Mouse (Mus musculus): Measurements from ENCODE around the gene Bap1. TPM values are rescaled to one million over a fixed set of nuclear protein-coding genes. Genes with fewer than 3 reads are reported as not detected.

Gene Bap1
- total RNA-seq, 1 experiment: 77.8 TPM

DNA sequence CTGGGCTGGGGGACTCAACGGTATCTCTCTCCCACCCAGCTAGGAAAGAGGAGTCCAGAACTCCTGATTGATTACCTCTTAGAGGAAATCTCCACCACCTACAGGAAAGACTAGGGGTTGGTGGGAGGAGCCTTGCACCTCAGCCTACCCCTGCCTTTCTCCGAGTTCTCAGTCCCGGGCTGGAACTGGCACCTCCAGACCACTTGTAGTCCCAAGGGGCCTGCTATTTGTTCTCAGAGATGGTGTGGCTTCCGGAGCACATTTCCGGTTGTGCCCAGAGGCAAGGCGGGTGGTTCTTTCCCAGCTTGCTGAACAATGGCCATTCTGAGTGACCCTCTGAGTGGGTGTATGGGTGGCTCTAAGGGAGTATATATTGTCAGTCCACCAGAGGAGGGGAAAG, 23.0 kb upstream of the Bap1 start:
- Histone ChIP-seq H3K27ac (ENCODE audit: insufficient read depth, low read depth, low read length, poor library complexity, severe bottlenecking) (no peak overlapping the region), H3K4me3 (ENCODE audit: insufficient read depth in 1 of 2, low read depth in 1 of 2, low read length in 2 of 2, poor library complexity in 1 of 2, severe bottlenecking in 1 of 2) (0 out of 4 replicates have a peak overlapping the region, but pooled peaks of 1 of the 2 experiments have one; percentile 17), H3K4me1 (ENCODE audit: control insufficient read depth in 2 of 2, insufficient read depth in 2 of 2, low read length in 2 of 2, poor library complexity in 1 of 2) (peaks cover 0 to 9% of the 10 kb centered on the region in 2 experiments; a peak in 2 of 4 replicates), H3K9me3 (ENCODE audit: control insufficient read depth, insufficient read depth, low read depth, low read length) (no peaks in the 10 kb centered on the region), H3K9ac (ENCODE audit: insufficient read depth, low read depth, low read length, poor library complexity, severe bottlenecking) (peak overlapping the region; percentile 18; the same call in 1 of the 2 replicates), H3K36me3 (ENCODE audit: control insufficient read depth, insufficient read depth, low read length, poor library complexity, severe bottlenecking) (no peaks in the 10 kb centered on the region)
- in situ Hi-C loops (cut with MboI; ENCODE audit: low sequenced_read_pairs in 2 of 2, unreplicated experiment in 2 of 2): no loop called here
- TF ChIP-seq HCFC1 (IDR thresholded peaks at IDR 0.05; ENCODE audit: borderline replicate concordance, insufficient read depth, low read length): no peak
- no peak for TF ChIP-seq ZNF384 (IDR thresholded peaks at IDR 0.05; ENCODE audit: low read depth, low read length)
- TF ChIP-seq MAFK (IDR thresholded peaks at IDR 0.05; ENCODE audit: insufficient read depth, low read depth, low read length): no peak
- no peak for TF ChIP-seq CHD2 (IDR thresholded peaks at IDR 0.05; ENCODE audit: low read depth, low read length)
- no peak for TF ChIP-seq ZC3H11A (IDR thresholded peaks at IDR 0.05; ENCODE audit: borderline replicate concordance, low read depth, low read length)
- DNase-seq (ENCODE audit: low read depth, low spot score): no peak

DNA sequence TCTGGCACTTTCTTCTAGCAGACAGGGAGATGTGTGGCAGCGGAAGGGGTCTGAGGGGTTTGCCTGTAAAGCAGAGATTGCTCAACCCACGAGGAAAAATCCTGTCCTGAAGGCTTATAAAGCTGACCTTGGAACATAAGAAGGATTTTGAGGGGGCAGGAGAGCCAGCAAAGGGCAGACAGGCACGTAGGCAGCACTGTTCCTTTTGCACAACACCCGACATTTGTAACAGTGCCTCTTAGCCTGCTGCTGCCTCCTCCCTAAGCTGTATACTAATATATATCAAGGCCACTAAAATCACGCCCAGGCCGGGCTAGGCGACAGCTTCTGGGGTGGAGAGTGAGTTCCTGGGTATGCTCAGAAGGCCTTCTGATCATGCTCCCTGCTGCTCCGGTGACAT, 20.8 kb upstream of the Bap1 start:
- Histone ChIP-seq H3K9me3 (ENCODE audit: control insufficient read depth, insufficient read depth, low read depth, low read length) (no peaks in the 10 kb centered on the region), H3K36me3 (ENCODE audit: control insufficient read depth, insufficient read depth, low read length, poor library complexity, severe bottlenecking) (no peaks in the 10 kb centered on the region), H3K9ac (ENCODE audit: insufficient read depth, low read depth, low read length, poor library complexity, severe bottlenecking) (no peak overlapping the region), H3K27ac (ENCODE audit: insufficient read depth, low read depth, low read length, poor library complexity, severe bottlenecking) (no peak overlapping the region), H3K4me1 (ENCODE audit: control insufficient read depth in 2 of 2, insufficient read depth in 2 of 2, low read length in 2 of 2, poor library complexity in 1 of 2) (peaks cover 0 to 14% of the 10 kb centered on the region in 2 experiments; a peak in 2 of 4 replicates), H3K4me3 (ENCODE audit: insufficient read depth in 1 of 2, low read depth in 1 of 2, low read length in 2 of 2, poor library complexity in 1 of 2, severe bottlenecking in 1 of 2) (no peak overlapping the region)
- in situ Hi-C loops (cut with MboI; ENCODE audit: low sequenced_read_pairs in 2 of 2, unreplicated experiment in 2 of 2): no loop called here
- TF ChIP-seq HCFC1 (IDR thresholded peaks at IDR 0.05; ENCODE audit: borderline replicate concordance, insufficient read depth, low read length): no peak
- no peak for TF ChIP-seq ZNF384 (IDR thresholded peaks at IDR 0.05; ENCODE audit: low read depth, low read length)
- no peak for TF ChIP-seq CHD2 (IDR thresholded peaks at IDR 0.05; ENCODE audit: low read depth, low read length)
- no peak for TF ChIP-seq ZC3H11A (IDR thresholded peaks at IDR 0.05; ENCODE audit: borderline replicate concordance, low read depth, low read length)
- TF ChIP-seq MAFK (IDR thresholded peaks at IDR 0.05; ENCODE audit: insufficient read depth, low read depth, low read length): no peak
- DNase-seq (ENCODE audit: low read depth, low spot score): no peak

DNA sequence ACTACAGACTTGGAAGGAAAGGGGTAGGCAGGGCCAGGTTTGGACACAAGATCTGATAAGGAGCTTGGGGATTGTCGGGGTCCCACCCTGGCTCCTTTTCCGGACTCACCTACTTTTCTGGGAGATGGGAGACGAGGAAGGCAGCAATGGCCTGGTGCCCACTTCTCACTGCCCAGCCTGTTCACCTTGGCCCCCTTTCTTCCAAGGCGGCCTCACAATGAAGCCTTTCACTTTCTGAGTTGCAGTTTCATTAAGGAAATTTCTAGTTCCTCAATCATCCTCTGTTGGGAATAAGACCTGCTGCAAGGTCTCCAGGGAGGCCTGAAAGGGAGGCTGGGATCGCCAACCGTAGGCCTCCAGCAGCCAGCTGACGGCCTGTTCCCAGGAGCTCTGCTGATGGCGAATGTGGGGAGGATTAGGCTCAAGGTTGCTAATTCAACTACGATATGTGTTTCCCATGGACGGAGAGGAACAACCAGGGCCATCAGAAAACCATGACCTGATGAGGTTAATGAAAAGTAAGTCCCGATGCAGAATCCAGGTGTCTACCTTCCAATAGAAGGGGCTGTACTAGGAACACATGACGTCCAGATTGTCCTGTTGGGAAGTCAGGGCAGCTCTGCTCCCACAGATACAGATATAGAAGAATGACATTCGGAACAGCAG, 18.7 kb upstream of the Bap1 start:
- H3K27ac ChIP-seq (ENCODE audit: insufficient read depth, low read depth, low read length, poor library complexity, severe bottlenecking): no peak overlapping the region
- in situ Hi-C loops (cut with MboI; ENCODE audit: low sequenced_read_pairs in 2 of 2, unreplicated experiment in 2 of 2): no loop called here
- TF ChIP-seq HCFC1 (IDR thresholded peaks at IDR 0.05; ENCODE audit: borderline replicate concordance, insufficient read depth, low read length) (no peak), CHD2 (IDR thresholded peaks at IDR 0.05; ENCODE audit: low read depth, low read length) (no peak), ZC3H11A (IDR thresholded peaks at IDR 0.05; ENCODE audit: borderline replicate concordance, low read depth, low read length) (no peak), MAFK (IDR thresholded peaks at IDR 0.05; ENCODE audit: insufficient read depth, low read depth, low read length) (no peak), ZNF384 (IDR thresholded peaks at IDR 0.05; ENCODE audit: low read depth, low read length) (no peak)
- no peak overlapping the region for H3K9ac ChIP-seq (ENCODE audit: insufficient read depth, low read depth, low read length, poor library complexity, severe bottlenecking)
- no peaks in the 10 kb centered on the region for H3K9me3 ChIP-seq (ENCODE audit: control insufficient read depth, insufficient read depth, low read depth, low read length)
- no peak overlapping the region for H3K4me3 ChIP-seq (ENCODE audit: insufficient read depth in 1 of 2, low read depth in 1 of 2, low read length in 2 of 2, poor library complexity in 1 of 2, severe bottlenecking in 1 of 2)
- no peak for DNase-seq (ENCODE audit: low read depth, low spot score)
- peaks cover 0 to 13% of the 10 kb centered on the region in 2 experiments; a peak in 2 of 4 replicates for H3K4me1 ChIP-seq (ENCODE audit: control insufficient read depth in 2 of 2, insufficient read depth in 2 of 2, low read length in 2 of 2, poor library complexity in 1 of 2)
- no peaks in the 10 kb centered on the region for H3K36me3 ChIP-seq (ENCODE audit: control insufficient read depth, insufficient read depth, low read length, poor library complexity, severe bottlenecking)

DNA sequence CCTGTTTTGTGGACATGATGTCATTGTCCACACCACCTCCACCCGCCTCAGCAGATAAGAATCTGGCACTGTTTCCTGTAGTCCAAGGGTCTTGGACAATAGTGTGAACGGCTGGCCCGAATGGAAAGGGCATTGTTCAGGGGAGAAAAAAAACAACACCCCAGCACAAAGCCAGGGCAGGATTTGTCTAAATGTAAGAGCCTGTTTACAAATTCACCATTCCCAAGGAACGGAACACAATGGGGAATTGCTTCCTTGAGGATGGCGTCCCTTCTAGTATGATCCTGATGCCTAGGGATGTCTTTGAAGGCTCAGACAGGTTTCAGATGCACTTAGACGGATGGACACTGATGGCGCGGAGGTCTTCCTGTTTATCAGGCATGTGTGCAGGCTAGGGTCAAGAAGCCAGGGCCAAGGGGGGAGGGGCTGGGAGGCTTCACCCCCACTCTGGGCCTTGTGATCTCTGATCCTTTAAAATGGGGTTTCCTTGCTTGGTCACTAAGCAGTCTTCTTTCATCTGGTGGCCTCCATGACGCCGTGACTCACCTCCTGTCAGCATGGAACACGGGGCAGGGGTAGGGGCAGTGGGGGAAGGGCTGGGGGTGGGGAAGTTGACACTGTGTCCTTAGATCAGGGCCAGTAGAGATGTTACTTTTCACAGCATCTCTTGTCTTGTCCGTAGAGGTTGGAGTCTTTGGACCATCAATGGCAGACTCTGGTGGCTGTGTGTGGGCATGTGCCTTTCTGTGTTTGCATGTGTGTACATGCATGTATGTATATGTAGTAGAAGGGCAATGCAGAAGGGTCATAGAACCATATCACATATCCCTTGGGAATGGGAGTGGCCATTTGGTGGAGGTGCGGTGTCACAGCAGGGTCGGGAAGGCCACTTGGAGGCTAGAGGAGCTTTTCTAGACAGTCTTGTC, 17.9 kb upstream of the Bap1 start:
- Histone ChIP-seq H3K4me3 (ENCODE audit: insufficient read depth in 1 of 2, low read depth in 1 of 2, low read length in 2 of 2, poor library complexity in 1 of 2, severe bottlenecking in 1 of 2) (no peak overlapping the region), H3K36me3 (ENCODE audit: control insufficient read depth, insufficient read depth, low read length, poor library complexity, severe bottlenecking) (no peaks in the 10 kb centered on the region), H3K27ac (ENCODE audit: insufficient read depth, low read depth, low read length, poor library complexity, severe bottlenecking) (no peak overlapping the region), H3K4me1 (ENCODE audit: control insufficient read depth in 2 of 2, insufficient read depth in 2 of 2, low read length in 2 of 2, poor library complexity in 1 of 2) (peaks cover 0 to 7% of the 10 kb centered on the region in 2 experiments; a peak in 1 of 4 replicates), H3K9me3 (ENCODE audit: control insufficient read depth, insufficient read depth, low read depth, low read length) (no peaks in the 10 kb centered on the region), H3K9ac (ENCODE audit: insufficient read depth, low read depth, low read length, poor library complexity, severe bottlenecking) (no peak overlapping the region)
- TF ChIP-seq MAFK (IDR thresholded peaks at IDR 0.05; ENCODE audit: insufficient read depth, low read depth, low read length): no peak
- TF ChIP-seq CHD2 (IDR thresholded peaks at IDR 0.05; ENCODE audit: low read depth, low read length): no peak
- no peak for TF ChIP-seq ZC3H11A (IDR thresholded peaks at IDR 0.05; ENCODE audit: borderline replicate concordance, low read depth, low read length)
- no peak for TF ChIP-seq HCFC1 (IDR thresholded peaks at IDR 0.05; ENCODE audit: borderline replicate concordance, insufficient read depth, low read length)
- TF ChIP-seq ZNF384 (IDR thresholded peaks at IDR 0.05; ENCODE audit: low read depth, low read length): no peak
- DNase-seq (ENCODE audit: low read depth, low spot score): no peak
- in situ Hi-C loops (cut with MboI; ENCODE audit: low sequenced_read_pairs in 2 of 2, unreplicated experiment in 2 of 2): no loop called here
